Mouse (Mus musculus): ENCODE measurements around the gene Adam11. TPM values are rescaled to one million over a fixed set of nuclear protein-coding genes. Genes with fewer than 3 reads are reported as not detected.

Adam11 gene
- polyA plus RNA-seq, 1 experiment from 2014 or later: 16.6 TPM

GRCm38 (mm10) chr11:102734961-102735360, 26.3 kb upstream of the Adam11 start:
- WGBS: 95% methylated on average over 6 of the region's 6 CpGs
- no peak for ATAC-seq (ENCODE audit: low FRiP score)
- Histone ChIP-seq H3K36me3 (ENCODE audit: control insufficient read depth, insufficient read depth, low read length) (no peaks in the 10 kb centered on the region), H3K9me3 (ENCODE audit: control insufficient read depth, low read length) (no peaks in the 10 kb centered on the region), H3K9ac (ENCODE audit: low read depth, low read length) (no peak overlapping the region), H3K27ac (ENCODE audit: low read depth, low read length) (no peak overlapping the region), H3K4me1 (replicated peaks; ENCODE audit: control insufficient read depth, insufficient read depth, low read length) (0 out of 2 replicates have a peak, but pooled peaks cover 2% of the 10 kb centered on the region), H3K27me3 (ENCODE audit: control insufficient read depth, insufficient read depth, low read length) (no peaks in the 10 kb centered on the region), H3K4me3 (ENCODE audit: low read depth, low read length) (no peak overlapping the region), H3K4me2 (replicated peaks; ENCODE audit: low read depth, low read length) (no peak overlapping the region)
- DNase-seq (ENCODE audit: low spot score): no peak

- ATAC-seq (ENCODE audit: low FRiP score) (no peak), DNase-seq (ENCODE audit: low spot score) (no peak)
- H3K4me2 ChIP-seq (replicated peaks; ENCODE audit: low read depth, low read length): no peak overlapping the region
- 0 out of 2 replicates have a peak, but pooled peaks cover 2% of the 10 kb centered on the region for H3K4me1 ChIP-seq (replicated peaks; ENCODE audit: control insufficient read depth, insufficient read depth, low read length)
- no peak overlapping the region for H3K9ac ChIP-seq (ENCODE audit: low read depth, low read length)
- 83% methylated on average over 3 of the region's 3 CpGs for WGBS
- no peaks in the 10 kb centered on the region for H3K36me3 ChIP-seq (ENCODE audit: control insufficient read depth, insufficient read depth, low read length)
- no peaks in the 10 kb centered on the region for H3K9me3 ChIP-seq (ENCODE audit: control insufficient read depth, low read length)
- H3K27me3 ChIP-seq (ENCODE audit: control insufficient read depth, insufficient read depth, low read length): no peaks in the 10 kb centered on the region
- H3K27ac ChIP-seq (ENCODE audit: low read depth, low read length): no peak overlapping the region
- no peak overlapping the region for H3K4me3 ChIP-seq (ENCODE audit: low read depth, low read length)
Observed at GRCm38 (mm10) chr11:102738046-102738445, 23.2 kb upstream of the Adam11 start.

DNA sequence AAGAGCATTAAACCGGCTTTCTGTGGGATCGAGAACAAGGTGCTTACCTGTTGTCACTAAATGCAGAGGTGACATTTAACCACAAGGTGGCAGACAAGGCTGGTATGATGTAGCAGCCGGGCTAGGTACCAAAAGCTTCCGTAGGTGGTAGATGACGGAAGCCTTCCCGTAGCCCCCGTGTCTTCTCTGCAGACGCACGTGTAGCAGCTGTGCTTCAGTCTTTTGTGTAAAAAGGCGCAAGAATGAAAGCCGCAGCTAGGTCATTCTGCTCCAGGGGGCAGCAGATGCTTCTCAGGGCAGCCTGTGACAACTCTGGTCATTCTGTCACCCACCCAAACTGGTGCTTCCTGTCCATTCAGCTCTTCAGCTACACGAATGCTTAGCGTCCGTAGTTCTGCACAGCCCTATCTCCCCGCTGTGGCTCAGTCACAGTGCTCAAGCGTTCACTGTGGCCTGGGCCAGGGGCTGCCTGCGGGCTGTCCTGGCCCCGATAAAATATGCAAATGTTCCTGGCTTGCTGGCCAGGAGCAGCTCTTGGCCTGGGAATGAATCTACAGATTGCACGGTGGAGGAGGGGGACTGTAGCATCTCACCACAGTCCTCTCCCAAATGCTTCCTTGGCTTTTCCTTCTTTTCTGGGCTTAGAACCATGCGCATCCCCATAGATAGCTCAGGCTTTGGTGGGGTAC, 21.8 kb upstream of the Adam11 start:
- Histone ChIP-seq H3K4me1 (replicated peaks; ENCODE audit: control insufficient read depth, insufficient read depth, low read length) (0 out of 2 replicates have a peak, but pooled peaks cover 2% of the 10 kb centered on the region), H3K9ac (ENCODE audit: low read depth, low read length) (peak overlapping the region; percentile 47; the same call in 1 of the 2 replicates), H3K27ac (ENCODE audit: low read depth, low read length) (no peak overlapping the region), H3K9me3 (ENCODE audit: control insufficient read depth, low read length) (no peaks in the 10 kb centered on the region), H3K27me3 (ENCODE audit: control insufficient read depth, insufficient read depth, low read length) (no peaks in the 10 kb centered on the region), H3K36me3 (ENCODE audit: control insufficient read depth, insufficient read depth, low read length) (no peaks in the 10 kb centered on the region), H3K4me3 (ENCODE audit: low read depth, low read length) (peak overlapping the region; percentile 25), H3K4me2 (replicated peaks; ENCODE audit: low read depth, low read length) (peak overlapping the region; percentile 41)
- 6% methylated on average over 20 of the region's 20 CpGs for WGBS
- DNase-seq (ENCODE audit: low spot score) (peak; percentile 80), ATAC-seq (ENCODE audit: low FRiP score) (peak; percentile 53; the same call in 1 of the 2 replicates)

DNA sequence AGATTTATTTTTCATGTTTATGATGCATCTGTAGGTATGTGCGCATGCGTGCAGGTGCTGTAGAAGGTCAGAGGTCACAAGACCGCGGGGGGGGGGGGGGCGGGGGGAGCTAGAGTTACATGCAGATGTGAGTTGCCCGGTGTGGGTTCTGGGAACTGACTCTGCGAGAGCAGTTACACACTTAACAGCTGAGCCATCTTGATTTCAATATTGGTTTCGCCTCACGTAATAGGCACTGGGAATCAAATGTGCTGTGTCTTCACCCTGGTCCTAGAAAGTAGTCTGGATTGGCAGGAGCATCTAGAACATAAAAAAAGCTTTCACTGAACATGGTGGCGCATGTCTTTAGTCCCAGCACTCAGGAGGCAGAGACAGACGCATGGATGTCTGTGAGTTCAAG, 20.6 kb upstream of the Adam11 start:
- 47% methylated on average over 11 of the region's 11 CpGs for WGBS

GRCm38 (mm10) chr11:102741129-102741950, 19.9 kb upstream of the Adam11 start:
- no peak overlapping the region for H3K4me2 ChIP-seq (replicated peaks; ENCODE audit: low read depth, low read length)
- no peaks in the 10 kb centered on the region for H3K27me3 ChIP-seq (ENCODE audit: control insufficient read depth, insufficient read depth, low read length)
- H3K36me3 ChIP-seq (ENCODE audit: control insufficient read depth, insufficient read depth, low read length): no peaks in the 10 kb centered on the region
- H3K4me3 ChIP-seq (ENCODE audit: low read depth, low read length): no peak overlapping the region
- no peak overlapping the region for H3K27ac ChIP-seq (ENCODE audit: low read depth, low read length)
- DNase-seq (ENCODE audit: low spot score): peak; percentile 43
- WGBS: 15% methylated on average over 22 of the region's 22 CpGs
- ATAC-seq (ENCODE audit: low FRiP score): no peak
- peak overlapping the region; percentile 12; the same call in 1 of the 2 replicates for H3K9ac ChIP-seq (ENCODE audit: low read depth, low read length)
- H3K4me1 ChIP-seq (replicated peaks; ENCODE audit: control insufficient read depth, insufficient read depth, low read length): 0 out of 2 replicates have a peak, but pooled peaks cover 2% of the 10 kb centered on the region
- no peaks in the 10 kb centered on the region for H3K9me3 ChIP-seq (ENCODE audit: control insufficient read depth, low read length)

More for the DNA sequence above, 20.6 kb upstream of the Adam11 start:
- DNase-seq (ENCODE audit: low spot score) (no peak), ATAC-seq (ENCODE audit: low FRiP score) (no peak)
- Histone ChIP-seq H3K36me3 (ENCODE audit: control insufficient read depth, insufficient read depth, low read length) (no peaks in the 10 kb centered on the region), H3K4me2 (replicated peaks; ENCODE audit: low read depth, low read length) (no peak overlapping the region), H3K4me3 (ENCODE audit: low read depth, low read length) (no peak overlapping the region), H3K4me1 (replicated peaks; ENCODE audit: control insufficient read depth, insufficient read depth, low read length) (0 out of 2 replicates have a peak, but pooled peaks cover 2% of the 10 kb centered on the region), H3K27ac (ENCODE audit: low read depth, low read length) (no peak overlapping the region), H3K27me3 (ENCODE audit: control insufficient read depth, insufficient read depth, low read length) (no peaks in the 10 kb centered on the region), H3K9me3 (ENCODE audit: control insufficient read depth, low read length) (no peaks in the 10 kb centered on the region), H3K9ac (ENCODE audit: low read depth, low read length) (no peak overlapping the region)

- no peak overlapping the region for H3K4me3 ChIP-seq (ENCODE audit: low read depth, low read length)
- H3K27me3 ChIP-seq (ENCODE audit: control insufficient read depth, insufficient read depth, low read length): no peaks in the 10 kb centered on the region
- H3K4me1 ChIP-seq (replicated peaks; ENCODE audit: control insufficient read depth, insufficient read depth, low read length): 0 out of 2 replicates have a peak, but pooled peaks cover 2% of the 10 kb centered on the region
- no peak overlapping the region for H3K9ac ChIP-seq (ENCODE audit: low read depth, low read length)
- DNase-seq (ENCODE audit: low spot score) (no peak), ATAC-seq (ENCODE audit: low FRiP score) (no peak)
- no peak overlapping the region for H3K4me2 ChIP-seq (replicated peaks; ENCODE audit: low read depth, low read length)
- 66% methylated on average over 7 of the region's 7 CpGs for WGBS
- H3K9me3 ChIP-seq (ENCODE audit: control insufficient read depth, low read length): no peaks in the 10 kb centered on the region
- H3K36me3 ChIP-seq (ENCODE audit: control insufficient read depth, insufficient read depth, low read length): no peaks in the 10 kb centered on the region
- no peak overlapping the region for H3K27ac ChIP-seq (ENCODE audit: low read depth, low read length)
Observed at GRCm38 (mm10) chr11:102742066-102742465, 19.2 kb upstream of the Adam11 start.

DNA sequence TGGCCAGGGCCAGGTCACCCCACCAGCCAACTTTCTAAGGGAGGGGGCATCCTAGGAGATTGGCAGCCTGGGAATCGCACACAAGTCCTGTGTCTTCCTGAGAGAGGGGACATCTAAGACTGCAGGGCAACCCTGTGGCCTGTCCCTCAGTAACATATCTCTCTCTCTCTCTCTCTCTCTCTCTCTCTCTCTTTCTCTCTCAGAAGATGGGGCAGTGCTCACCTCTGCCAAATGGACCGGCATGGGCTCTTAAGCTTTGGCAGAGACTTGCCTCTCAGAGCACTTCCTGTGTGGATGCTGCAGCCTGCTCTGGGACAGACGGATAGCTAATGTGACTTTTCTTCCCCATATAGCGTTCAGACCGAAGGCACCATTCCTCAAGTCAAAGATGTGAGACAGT, 18.4 kb upstream of the Adam11 start:
- H3K27me3 ChIP-seq (ENCODE audit: control insufficient read depth, insufficient read depth, low read length): no peaks in the 10 kb centered on the region
- no peak for ATAC-seq (ENCODE audit: low FRiP score)
- H3K27ac ChIP-seq (ENCODE audit: low read depth, low read length): no peak overlapping the region
- DNase-seq (ENCODE audit: low spot score): no peak
- no peak overlapping the region for H3K4me3 ChIP-seq (ENCODE audit: low read depth, low read length)
- no peak overlapping the region for H3K9ac ChIP-seq (ENCODE audit: low read depth, low read length)
- 75% methylated on average over 5 of the region's 5 CpGs for WGBS
- 0 out of 2 replicates have a peak, but pooled peaks cover 2% of the 10 kb centered on the region for H3K4me1 ChIP-seq (replicated peaks; ENCODE audit: control insufficient read depth, insufficient read depth, low read length)
- H3K9me3 ChIP-seq (ENCODE audit: control insufficient read depth, low read length): no peaks in the 10 kb centered on the region
- no peak overlapping the region for H3K4me2 ChIP-seq (replicated peaks; ENCODE audit: low read depth, low read length)
- H3K36me3 ChIP-seq (ENCODE audit: control insufficient read depth, insufficient read depth, low read length): no peaks in the 10 kb centered on the region

DNA sequence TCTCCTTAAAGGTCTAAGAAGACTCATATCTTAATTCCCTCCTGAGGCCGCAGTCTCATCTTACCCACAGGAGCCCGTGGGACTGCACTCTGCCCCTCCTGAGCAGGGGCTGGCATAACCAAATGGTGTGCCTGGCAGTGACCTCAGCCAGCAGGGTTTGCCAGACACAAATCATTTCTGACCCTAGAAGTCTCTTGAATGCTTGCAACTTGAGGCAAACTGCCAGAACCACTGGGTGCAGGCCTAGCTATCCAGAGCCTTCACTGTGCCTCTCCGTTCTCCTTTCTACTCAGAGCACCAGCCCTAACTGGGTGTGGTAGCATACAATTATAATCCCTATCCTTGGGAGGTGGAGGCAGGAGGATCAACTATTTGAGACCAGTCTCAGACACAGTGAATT, 16.5 kb upstream of the Adam11 start:
- Histone ChIP-seq H3K27me3 (ENCODE audit: control insufficient read depth, insufficient read depth, low read length) (no peaks in the 10 kb centered on the region), H3K4me1 (replicated peaks; ENCODE audit: control insufficient read depth, insufficient read depth, low read length) (no peaks in the 10 kb centered on the region), H3K36me3 (ENCODE audit: control insufficient read depth, insufficient read depth, low read length) (no peaks in the 10 kb centered on the region), H3K4me3 (ENCODE audit: low read depth, low read length) (no peak overlapping the region), H3K4me2 (replicated peaks; ENCODE audit: low read depth, low read length) (no peak overlapping the region), H3K27ac (ENCODE audit: low read depth, low read length) (no peak overlapping the region), H3K9me3 (ENCODE audit: control insufficient read depth, low read length) (no peaks in the 10 kb centered on the region), H3K9ac (ENCODE audit: low read depth, low read length) (no peak overlapping the region)
- ATAC-seq (ENCODE audit: low FRiP score): no peak
- 89% methylated on average over 3 of the region's 3 CpGs for WGBS
- no peak for DNase-seq (ENCODE audit: low spot score)
